Mouse (Mus musculus) erythroblast, adult 5-6 weeks (primary cell): Measurements from ENCODE around the gene Uhrf1. TPM values are rescaled to one million over a fixed set of nuclear protein-coding genes. Genes with fewer than 3 reads are reported as not detected.

Source experiments
- ATAC-seq: replicated peaks from 2 replicates; pipeline ENCODE4 v1.8.0; 2016; ENCODE audit warnings: moderate number of reproducible peaks, mild to moderate bottlenecking, moderate TSS enrichment, inconsistent platforms; ENCODE audit not compliant: poor library complexity, low FRiP score, severe bottlenecking
- total RNA-seq, 2 experiments: library from RNA; stranded (forward) in 1 of 2; stranded (reverse) in 1 of 2; fragments of 150-400 nt in 1 of 2; fragments of 200-764, 138-1000 nt in 1 of 2; gene quantifications; 2 replicates each; pipeline versions ENCODE4 v1.2.3 to v1.2.4; 2015 to 2017; ENCODE audit warnings: low replicate concordance in 2 of 2

Gene Uhrf1
- total RNA-seq, 2 experiments from 2014 or later, result 34.4 to 66.2 TPM

- no peak for ATAC-seq
Measured at GRCm38 (mm10) chr17:56293291-56293690, 9.8 kb upstream of the Uhrf1 start.

- ATAC-seq, result no peak
Measured at GRCm38 (mm10) chr17:56294241-56294640, 8.9 kb upstream of the Uhrf1 start.

- ATAC-seq, result no peak
Measured at GRCm38 (mm10) chr17:56296201-56296600, 6.9 kb upstream of the Uhrf1 start.

GRCm38 (mm10) chr17:56298238-56298637, 4.9 kb upstream of the Uhrf1 start:
- no peak for ATAC-seq

- ATAC-seq, result no peak
Measured at GRCm38 (mm10) chr17:56300186-56300585, 2.9 kb upstream of the Uhrf1 start, which contains the start of gene Arrdc5. TSS of gene Arrdc5 (minus strand) at chr17:56300286.

GRCm38 (mm10) chr17:56302363-56302996, 641 bp upstream of the Uhrf1 start:
- ATAC-seq, result no peak

- ATAC-seq, result peak; percentile 84
Measured at GRCm38 (mm10) chr17:56303847-56304586, 896 bp downstream of the Uhrf1 start.

- no peak for ATAC-seq
Measured at GRCm38 (mm10) chr17:56304718-56305117, 1.6 kb downstream of the Uhrf1 start.

- ATAC-seq, result no peak
Measured at GRCm38 (mm10) chr17:56305156-56305555, 2.0 kb downstream of the Uhrf1 start.

- ATAC-seq, result no peak
Measured at GRCm38 (mm10) chr17:56305826-56306225, 2.7 kb downstream of the Uhrf1 start.

- no peak for ATAC-seq
Measured at GRCm38 (mm10) chr17:56308088-56308487, 5.0 kb downstream of the Uhrf1 start.

- no peak for ATAC-seq
Measured at GRCm38 (mm10) chr17:56309191-56309945, 6.2 kb downstream of the Uhrf1 start.

GRCm38 (mm10) chr17:56324419-56324818, 21.3 kb downstream of the Uhrf1 start:
- no peak for ATAC-seq

- ATAC-seq, result peak; percentile 94
Measured at GRCm38 (mm10) chr17:56325450-56326152, 22.5 kb downstream of the Uhrf1 start, which contains the start of gene Kdm4b. TSS of gene Kdm4b (plus strand) at chr17:56326062.

GRCm38 (mm10) chr17:56326153-56327147, 23.3 kb downstream of the Uhrf1 start:
- peak; percentile 8; the same call in 1 of the 2 replicates for ATAC-seq

- no peak for ATAC-seq
Measured at GRCm38 (mm10) chr17:56329267-56329666, 26.1 kb downstream of the Uhrf1 start.

- no peak for ATAC-seq
Measured at GRCm38 (mm10) chr17:56330345-56330744, 27.2 kb downstream of the Uhrf1 start.

- no peak for ATAC-seq
Measured at GRCm38 (mm10) chr17:56331256-56331655, 28.1 kb downstream of the Uhrf1 start.

- no peak for ATAC-seq
Measured at GRCm38 (mm10) chr17:56332987-56333386, 29.9 kb downstream of the Uhrf1 start.
